Mouse (Mus musculus): ENCODE measurements around the gene Hdac7. TPM values are rescaled to one million over a fixed set of nuclear protein-coding genes. Genes with fewer than 3 reads are reported as not detected.

Hdac7 gene
- polyA plus RNA-seq, 1 experiment from 2014 or later: 16.7 TPM

DNA sequence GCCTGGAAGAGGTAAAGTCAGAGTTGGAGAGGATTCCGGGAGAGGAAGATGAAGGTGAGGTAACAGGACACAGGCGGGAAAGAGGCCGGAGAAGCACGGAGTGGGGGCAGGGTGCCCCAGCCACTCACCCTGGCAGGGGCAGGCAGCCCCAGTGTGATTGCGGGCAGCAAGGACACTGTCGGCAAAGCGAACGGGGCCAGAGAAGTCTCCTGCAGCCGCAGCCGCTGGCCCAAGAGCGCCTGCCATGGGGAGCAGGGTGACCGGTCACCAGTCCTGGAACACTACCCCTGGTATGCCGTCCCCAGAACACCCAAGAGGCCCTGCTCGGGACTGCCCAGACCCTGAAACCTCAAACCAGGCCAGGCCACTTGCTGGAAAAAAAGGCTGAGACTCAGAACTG lies 35.8 kb downstream of the Hdac7 start:
- no peak overlapping the region for H3K4me3 ChIP-seq (ENCODE audit: low read depth, low read length)
- H3K36me3 ChIP-seq (ENCODE audit: control insufficient read depth, insufficient read depth, low read length): peaks cover 4% of the 10 kb centered on the region; the same call in 1 of the 2 replicates
- no peaks in the 10 kb centered on the region for H3K27me3 ChIP-seq (ENCODE audit: control insufficient read depth, insufficient read depth, low read length)
- peaks cover 3% of the 10 kb centered on the region for H3K4me1 ChIP-seq (ENCODE audit: control insufficient read depth, insufficient read depth, low read length)
- H3K9me3 ChIP-seq (ENCODE audit: control insufficient read depth, low read length): no peaks in the 10 kb centered on the region
- no peak overlapping the region for H3K27ac ChIP-seq (ENCODE audit: low read depth, low read length)
- ATAC-seq (ENCODE audit: low FRiP score): no peak
- 81% methylated on average over 14 of the region's 14 CpGs for WGBS
- H3K4me2 ChIP-seq: no peak overlapping the region
- DNase-seq (ENCODE audit: low spot score, missing footprints): no peak
- no peak overlapping the region for H3K9ac ChIP-seq (ENCODE audit: low read length)

DNA sequence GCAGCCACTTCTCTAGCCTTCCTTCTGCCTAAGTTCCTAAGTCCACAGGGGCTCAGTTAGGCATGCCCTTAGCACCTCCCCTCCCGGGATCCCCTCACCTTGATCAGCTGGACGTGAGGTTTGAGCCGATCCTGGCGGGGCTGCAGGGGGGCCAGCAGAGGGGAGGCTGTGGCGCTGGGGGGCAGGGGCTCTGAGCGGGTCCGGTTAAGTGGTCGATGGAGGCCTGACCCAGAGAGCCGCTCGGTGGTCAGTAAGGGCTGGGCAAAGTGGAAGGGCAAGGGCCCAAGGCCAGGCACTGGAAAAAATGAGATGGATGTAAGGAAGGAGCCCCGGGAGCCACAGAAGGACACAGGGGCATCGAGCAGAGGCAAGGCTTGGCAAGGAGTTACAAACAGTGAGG lies 36.4 kb downstream of the Hdac7 start:
- Histone ChIP-seq H3K27ac (ENCODE audit: low read depth, low read length) (no peak overlapping the region), H3K9ac (ENCODE audit: low read length) (no peak overlapping the region), H3K4me3 (ENCODE audit: low read depth, low read length) (no peak overlapping the region), H3K36me3 (ENCODE audit: control insufficient read depth, insufficient read depth, low read length) (peaks cover 4% of the 10 kb centered on the region; the same call in 1 of the 2 replicates), H3K4me1 (ENCODE audit: control insufficient read depth, insufficient read depth, low read length) (no peaks in the 10 kb centered on the region), H3K9me3 (ENCODE audit: control insufficient read depth, low read length) (no peaks in the 10 kb centered on the region), H3K27me3 (ENCODE audit: control insufficient read depth, insufficient read depth, low read length) (no peaks in the 10 kb centered on the region), H3K4me2 (no peak overlapping the region)
- DNase-seq (ENCODE audit: low spot score, missing footprints) (no peak), ATAC-seq (ENCODE audit: low FRiP score) (no peak)
- 83% methylated on average over 12 of the region's 12 CpGs for WGBS

DNA sequence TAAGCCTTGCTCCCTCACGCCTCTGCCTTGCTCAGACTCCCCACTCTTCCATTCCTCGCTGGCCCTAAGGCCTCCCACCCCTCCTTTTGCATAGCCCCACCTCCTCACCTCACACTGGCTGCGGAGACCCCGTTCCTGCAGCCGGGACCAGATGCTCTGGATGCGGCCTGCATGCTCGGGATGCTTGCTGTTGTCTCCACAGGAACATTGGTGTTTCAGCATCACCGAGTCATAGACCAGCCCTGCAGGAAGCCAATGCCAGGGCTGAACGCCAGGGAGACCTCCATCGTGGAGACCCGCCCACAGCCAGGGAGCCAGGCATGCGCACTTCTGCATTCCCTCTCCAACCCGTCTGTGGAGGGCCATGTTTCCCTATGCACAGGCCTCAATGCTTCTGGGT lies 41.7 kb downstream of the Hdac7 start:
- peak overlapping the region; percentile 10; the same call in 1 of the 2 replicates for H3K9ac ChIP-seq (ENCODE audit: low read length)

DNA sequence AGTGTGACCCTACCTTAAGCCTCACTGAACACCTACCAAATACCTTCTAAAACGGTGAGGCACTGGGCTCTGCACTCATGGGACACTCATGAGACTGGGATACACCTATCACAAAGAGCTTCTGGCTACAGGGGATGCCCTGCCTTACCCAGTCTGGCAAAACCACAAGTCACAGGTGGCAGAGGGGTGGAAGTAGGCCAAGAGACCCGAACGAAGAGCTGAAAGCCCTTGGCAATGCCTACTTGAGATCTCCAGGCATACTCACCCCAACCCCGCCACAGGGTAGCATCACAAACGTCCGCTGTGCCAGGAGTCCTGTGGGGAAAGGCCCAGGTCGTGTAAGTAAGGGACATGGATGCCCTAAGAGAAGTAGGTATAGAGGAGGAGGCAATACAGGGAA lies 42.5 kb downstream of the Hdac7 start:
- no peak for ATAC-seq (ENCODE audit: low FRiP score)

More for the DNA sequence above, 41.7 kb downstream of the Hdac7 start:
- Histone ChIP-seq H3K9me3 (ENCODE audit: control insufficient read depth, low read length) (no peaks in the 10 kb centered on the region), H3K4me1 (ENCODE audit: control insufficient read depth, insufficient read depth, low read length) (peaks cover 21% of the 10 kb centered on the region), H3K36me3 (ENCODE audit: control insufficient read depth, insufficient read depth, low read length) (peaks cover 8% of the 10 kb centered on the region; the same call in 1 of the 2 replicates), H3K27me3 (ENCODE audit: control insufficient read depth, insufficient read depth, low read length) (no peaks in the 10 kb centered on the region), H3K4me2 (peak overlapping the region; percentile 29), H3K4me3 (ENCODE audit: low read depth, low read length) (peak overlapping the region; percentile 1; the same call in 1 of the 2 replicates), H3K27ac (ENCODE audit: low read depth, low read length) (no peak overlapping the region)
- ATAC-seq (ENCODE audit: low FRiP score) (peak; percentile 57), DNase-seq (ENCODE audit: low spot score, missing footprints) (peak; percentile 90)
- 10% methylated on average over 13 of the region's 13 CpGs for WGBS

DNA sequence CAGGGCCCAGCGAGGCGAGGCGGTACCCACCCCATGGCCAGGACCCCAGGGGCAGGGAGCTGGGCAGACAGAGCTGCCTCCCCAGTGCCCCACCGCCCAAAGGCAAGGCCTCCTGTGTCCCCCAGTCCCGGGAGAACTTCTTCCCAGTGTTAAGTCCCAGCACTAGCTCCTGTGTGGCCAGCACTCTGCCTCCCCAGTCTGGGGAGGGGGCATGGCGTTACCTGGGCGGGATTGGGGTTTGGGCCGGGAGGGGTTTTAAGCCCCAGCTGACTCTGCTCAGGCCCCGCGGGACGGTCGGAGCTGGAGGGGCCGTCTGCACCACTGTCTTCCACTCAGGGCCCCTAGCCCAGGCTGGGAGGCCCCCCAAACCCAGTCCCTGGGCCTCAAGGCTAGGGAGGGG lies 43.4 kb downstream of the Hdac7 start:
- Histone ChIP-seq H3K36me3 (ENCODE audit: control insufficient read depth, insufficient read depth, low read length) (peaks cover 4% of the 10 kb centered on the region; the same call in 1 of the 2 replicates), H3K9ac (ENCODE audit: low read length) (no peak overlapping the region), H3K27me3 (ENCODE audit: control insufficient read depth, insufficient read depth, low read length) (no peaks in the 10 kb centered on the region), H3K27ac (ENCODE audit: low read depth, low read length) (no peak overlapping the region), H3K4me2 (no peak overlapping the region), H3K4me1 (ENCODE audit: control insufficient read depth, insufficient read depth, low read length) (peaks cover 21% of the 10 kb centered on the region), H3K4me3 (ENCODE audit: low read depth, low read length) (no peak overlapping the region), H3K9me3 (ENCODE audit: control insufficient read depth, low read length) (no peaks in the 10 kb centered on the region)
- WGBS: 88% methylated on average over 13 of the region's 13 CpGs
- DNase-seq (ENCODE audit: low spot score, missing footprints): no peak
- ATAC-seq (ENCODE audit: low FRiP score): no peak

More for the DNA sequence above, 42.5 kb downstream of the Hdac7 start:
- H3K4me3 ChIP-seq (ENCODE audit: low read depth, low read length): no peak overlapping the region
- H3K4me2 ChIP-seq: no peak overlapping the region
- H3K27me3 ChIP-seq (ENCODE audit: control insufficient read depth, insufficient read depth, low read length): no peaks in the 10 kb centered on the region
- peaks cover 21% of the 10 kb centered on the region for H3K4me1 ChIP-seq (ENCODE audit: control insufficient read depth, insufficient read depth, low read length)
- H3K36me3 ChIP-seq (ENCODE audit: control insufficient read depth, insufficient read depth, low read length): peaks cover 4% of the 10 kb centered on the region; the same call in 1 of the 2 replicates
- no peak overlapping the region for H3K27ac ChIP-seq (ENCODE audit: low read depth, low read length)
- DNase-seq (ENCODE audit: low spot score, missing footprints): no peak
- no peak overlapping the region for H3K9ac ChIP-seq (ENCODE audit: low read length)
- no peaks in the 10 kb centered on the region for H3K9me3 ChIP-seq (ENCODE audit: control insufficient read depth, low read length)
- 89% methylated on average over 7 of the region's 7 CpGs for WGBS

DNA sequence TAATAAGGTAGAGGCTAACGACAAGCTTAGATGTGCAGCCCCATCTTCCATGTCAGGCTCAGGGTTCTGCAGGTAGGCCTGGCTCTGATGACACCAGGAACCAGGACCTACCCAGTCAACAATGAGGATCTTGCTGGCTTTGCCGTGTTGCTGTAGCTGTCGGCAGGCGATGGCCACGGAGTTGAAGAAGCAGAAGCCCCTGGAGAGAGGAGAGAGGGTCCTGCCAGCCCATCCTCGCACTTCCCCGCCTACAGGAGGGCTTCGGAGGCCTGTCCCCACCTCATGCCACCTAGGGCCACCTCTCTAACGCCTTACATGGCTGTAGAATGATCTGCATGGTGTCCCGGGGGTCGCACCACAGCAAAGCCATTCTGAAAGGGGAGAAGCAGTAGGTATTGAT lies 44.9 kb downstream of the Hdac7 start:
- WGBS: 73% methylated on average over 11 of the region's 11 CpGs
- no peak overlapping the region for H3K4me3 ChIP-seq (ENCODE audit: low read depth, low read length)
- peaks cover 21% of the 10 kb centered on the region for H3K4me1 ChIP-seq (ENCODE audit: control insufficient read depth, insufficient read depth, low read length)
- no peaks in the 10 kb centered on the region for H3K9me3 ChIP-seq (ENCODE audit: control insufficient read depth, low read length)
- ATAC-seq (ENCODE audit: low FRiP score) (no peak), DNase-seq (ENCODE audit: low spot score, missing footprints) (no peak)
- H3K4me2 ChIP-seq: no peak overlapping the region
- no peak overlapping the region for H3K9ac ChIP-seq (ENCODE audit: low read length)
- peaks cover 8% of the 10 kb centered on the region; the same call in 1 of the 2 replicates for H3K36me3 ChIP-seq (ENCODE audit: control insufficient read depth, insufficient read depth, low read length)
- no peak overlapping the region for H3K27ac ChIP-seq (ENCODE audit: low read depth, low read length)
- H3K27me3 ChIP-seq (ENCODE audit: control insufficient read depth, insufficient read depth, low read length): no peaks in the 10 kb centered on the region

DNA sequence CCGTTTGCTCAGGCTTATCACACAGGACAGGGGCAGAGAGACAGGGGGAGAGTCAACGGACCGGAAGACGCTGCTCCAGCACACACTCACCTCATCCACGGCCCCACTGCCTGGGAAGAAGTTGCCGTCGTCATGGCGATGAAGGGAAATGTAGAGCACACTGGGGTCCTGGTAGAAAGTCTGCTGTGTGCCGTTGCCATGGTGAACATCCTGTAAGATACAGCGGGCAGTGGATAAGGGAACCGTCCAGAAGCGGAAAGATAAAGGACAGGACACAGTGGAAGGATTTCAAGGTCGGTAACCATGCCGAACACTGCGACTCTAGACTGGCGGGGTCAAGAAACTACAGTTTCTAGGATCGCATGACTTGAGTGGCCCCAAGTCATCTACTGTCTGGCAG lies 46.2 kb downstream of the Hdac7 start:
- peak overlapping the region; percentile 25; the same call in 1 of the 2 replicates for H3K27ac ChIP-seq (ENCODE audit: low read depth, low read length)

DNA sequence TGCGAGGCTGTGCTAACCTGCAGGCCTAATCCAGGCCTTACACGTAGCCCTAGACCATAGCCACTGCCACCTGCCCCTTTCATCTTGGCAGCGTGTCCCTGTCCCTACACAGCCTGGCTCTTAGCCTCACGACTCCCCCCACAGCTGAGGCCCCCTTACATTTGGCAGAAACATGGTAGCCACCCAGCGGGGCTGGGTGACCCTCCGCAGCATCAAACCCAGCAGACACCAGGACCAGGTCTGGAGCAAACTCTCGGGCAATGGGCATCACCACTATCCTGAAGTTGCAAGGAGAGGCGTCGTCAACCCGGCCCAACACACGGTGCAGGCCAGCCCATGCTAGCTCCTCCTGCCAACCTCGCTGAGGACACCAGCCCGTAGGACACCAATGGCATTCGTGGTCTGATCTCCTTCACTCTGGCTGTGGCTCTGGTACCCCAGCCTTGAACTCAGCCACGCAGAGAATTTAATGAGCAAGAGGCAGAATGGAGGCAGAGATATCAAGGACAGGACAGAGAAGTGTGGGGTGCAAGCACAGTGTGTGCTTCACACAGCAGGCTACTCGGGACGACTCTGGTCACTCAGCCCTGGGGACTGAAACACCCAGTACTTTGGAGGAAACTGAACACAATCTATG lies 47.5 kb downstream of the Hdac7 start:
- H3K4me1 ChIP-seq (ENCODE audit: control insufficient read depth, insufficient read depth, low read length): peaks cover 18% of the 10 kb centered on the region
- no peak overlapping the region for H3K9ac ChIP-seq (ENCODE audit: low read length)
- H3K9me3 ChIP-seq (ENCODE audit: control insufficient read depth, low read length): no peaks in the 10 kb centered on the region
- H3K4me3 ChIP-seq (ENCODE audit: low read depth, low read length): no peak overlapping the region
- ATAC-seq (ENCODE audit: low FRiP score): no peak
- WGBS: 92% methylated on average over 17 of the region's 17 CpGs
- peaks cover 8% of the 10 kb centered on the region for H3K36me3 ChIP-seq (ENCODE audit: control insufficient read depth, insufficient read depth, low read length)
- no peaks in the 10 kb centered on the region for H3K27me3 ChIP-seq (ENCODE audit: control insufficient read depth, insufficient read depth, low read length)
- H3K27ac ChIP-seq (ENCODE audit: low read depth, low read length): no peak overlapping the region
- no peak overlapping the region for H3K4me2 ChIP-seq
- DNase-seq (ENCODE audit: low spot score, missing footprints): no peak

More for the DNA sequence above, 46.2 kb downstream of the Hdac7 start:
- ATAC-seq (ENCODE audit: low FRiP score) (peak; percentile 79), DNase-seq (ENCODE audit: low spot score, missing footprints) (peak; percentile 90)
- H3K27me3 ChIP-seq (ENCODE audit: control insufficient read depth, insufficient read depth, low read length): no peaks in the 10 kb centered on the region
- H3K9me3 ChIP-seq (ENCODE audit: control insufficient read depth, low read length): no peaks in the 10 kb centered on the region
- no peak overlapping the region for H3K4me3 ChIP-seq (ENCODE audit: low read depth, low read length)
- 0 out of 2 replicates have a peak overlapping the region, but pooled peaks have one; percentile 4 for H3K9ac ChIP-seq (ENCODE audit: low read length)
- WGBS: 25% methylated on average over 17 of the region's 17 CpGs
- H3K36me3 ChIP-seq (ENCODE audit: control insufficient read depth, insufficient read depth, low read length): peaks cover 8% of the 10 kb centered on the region; the same call in 1 of the 2 replicates
- H3K4me1 ChIP-seq (ENCODE audit: control insufficient read depth, insufficient read depth, low read length): peaks cover 21% of the 10 kb centered on the region
- no peak overlapping the region; the same call in 1 of the 2 replicates for H3K4me2 ChIP-seq

DNA sequence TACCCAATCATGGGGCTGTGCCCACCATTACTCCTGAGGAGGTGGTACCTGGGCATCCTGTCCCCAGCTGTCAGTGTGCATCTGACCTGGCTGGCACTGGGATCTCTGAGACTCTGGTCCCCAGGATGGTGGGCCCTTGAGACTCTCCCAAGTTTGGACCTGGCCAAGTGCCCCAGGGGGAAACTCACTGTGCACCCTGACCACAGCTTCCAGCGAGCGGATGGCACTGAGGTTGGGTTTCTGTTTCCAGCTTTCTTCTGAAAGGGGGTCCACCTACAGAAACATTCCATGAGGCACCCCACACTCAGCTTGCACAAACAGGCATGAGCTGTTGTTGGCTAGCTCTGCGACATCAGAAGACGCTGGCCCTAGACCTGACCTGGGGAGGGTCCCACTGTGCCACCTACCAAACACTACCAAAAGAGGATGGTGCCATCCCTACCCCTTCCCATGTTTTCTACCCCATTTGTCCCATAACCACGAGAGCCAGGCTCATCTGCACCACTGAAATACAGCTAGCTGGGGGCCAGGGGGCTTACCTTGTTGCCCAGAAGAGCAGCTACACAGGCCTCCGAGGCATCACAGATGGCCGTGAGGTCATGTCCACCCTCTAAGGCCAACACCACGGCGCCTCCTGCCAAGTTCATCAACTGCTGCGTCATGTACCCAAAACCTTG lies 48.6 kb downstream of the Hdac7 start:
- Histone ChIP-seq H3K27me3 (ENCODE audit: control insufficient read depth, insufficient read depth, low read length) (no peaks in the 10 kb centered on the region), H3K4me2 (no peak overlapping the region), H3K4me1 (ENCODE audit: control insufficient read depth, insufficient read depth, low read length) (peaks cover 18% of the 10 kb centered on the region), H3K9me3 (ENCODE audit: control insufficient read depth, low read length) (no peaks in the 10 kb centered on the region), H3K9ac (ENCODE audit: low read length) (no peak overlapping the region), H3K27ac (ENCODE audit: low read depth, low read length) (no peak overlapping the region), H3K36me3 (ENCODE audit: control insufficient read depth, insufficient read depth, low read length) (peaks cover 8% of the 10 kb centered on the region), H3K4me3 (ENCODE audit: low read depth, low read length) (no peak overlapping the region)
- WGBS: 94% methylated on average over 10 of the region's 10 CpGs
- DNase-seq (ENCODE audit: low spot score, missing footprints) (no peak), ATAC-seq (ENCODE audit: low FRiP score) (no peak)
